Mouse (Mus musculus) frontal cortex, postnatal 36 days (tissue): Measurements from ENCODE around the gene Fermt1.

ENCODE experiments used
- DNase-seq, 2 experiments: peaks; one replicate each; pipeline ENCODE4 v3.0.0; 2022; ENCODE audit warnings: low spot score in 2 of 2

Gene Fermt1

DNA sequence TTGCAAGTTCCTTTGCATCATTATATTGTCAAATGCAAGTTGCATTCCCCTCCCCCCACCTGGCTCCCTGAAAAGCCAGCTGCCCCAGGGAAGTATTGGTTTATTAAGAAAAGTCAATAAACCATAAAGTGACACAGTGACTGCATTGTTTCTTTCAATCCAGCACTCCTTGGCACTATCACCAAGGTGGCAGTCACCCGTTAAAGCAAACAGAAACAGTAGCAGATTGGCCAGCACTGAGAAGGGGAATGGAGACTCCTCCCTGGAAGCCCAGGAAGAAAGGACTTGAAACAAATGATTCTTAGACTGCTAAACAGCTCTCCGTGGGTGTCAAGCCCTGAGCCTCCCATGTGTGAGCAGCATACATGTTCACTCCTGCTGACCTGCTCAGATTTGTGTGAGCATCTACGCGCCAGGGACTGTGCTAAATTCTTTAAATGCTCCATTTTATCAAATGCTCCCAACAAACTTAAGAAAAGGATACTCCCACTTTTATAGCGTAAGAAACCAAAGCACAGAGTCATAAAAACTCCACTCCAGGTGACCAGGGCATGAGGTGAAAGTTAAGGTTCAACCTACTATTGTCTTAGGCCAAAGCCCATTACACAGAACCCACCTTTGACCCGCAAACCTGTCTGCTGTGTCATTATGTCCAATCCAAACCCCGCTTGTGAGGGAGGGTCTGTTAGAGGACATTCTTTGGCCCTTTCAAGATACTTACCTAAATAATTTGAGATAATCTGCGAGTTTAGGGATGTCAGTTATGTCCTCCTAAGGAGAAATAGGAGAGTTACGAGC lies 23.4 kb downstream of the Fermt1 start:
- no peak for DNase-seq

- peak in 1 of 2 experiments; percentile 30 for DNase-seq
These were observed 30.9 kb downstream of the Fermt1 start for GRCm38 (mm10) chr2:132914785-132915184.

- peak; percentile 24 to 65 for DNase-seq
These were observed 38.9 kb downstream of the Fermt1 start for GRCm38 (mm10) chr2:132906763-132907162.

DNA sequence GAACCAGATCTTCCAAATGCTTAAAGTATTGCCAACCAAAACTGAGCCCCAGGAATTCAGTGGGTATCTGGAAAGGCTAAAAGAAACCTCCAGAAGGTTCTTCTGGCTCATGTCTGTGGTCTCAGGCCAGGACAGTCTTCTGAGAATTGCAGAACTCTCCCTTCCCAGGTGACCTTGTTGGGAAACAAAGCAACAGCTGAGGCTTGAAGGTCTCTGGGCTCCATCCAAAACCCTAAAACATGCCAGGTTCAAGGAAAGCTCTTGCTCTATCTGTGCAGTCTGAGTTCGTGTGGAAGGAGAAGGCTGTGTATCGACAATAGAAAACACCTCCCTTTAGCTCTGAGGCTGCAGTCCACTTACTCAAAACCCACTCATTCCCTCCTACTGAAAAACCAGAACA lies 40.7 kb downstream of the Fermt1 start:
- DNase-seq: no peak

- DNase-seq: peak; percentile 40 to 76
These were observed 42.2 kb downstream of the Fermt1 start for GRCm38 (mm10) chr2:132903498-132903897.

DNA sequence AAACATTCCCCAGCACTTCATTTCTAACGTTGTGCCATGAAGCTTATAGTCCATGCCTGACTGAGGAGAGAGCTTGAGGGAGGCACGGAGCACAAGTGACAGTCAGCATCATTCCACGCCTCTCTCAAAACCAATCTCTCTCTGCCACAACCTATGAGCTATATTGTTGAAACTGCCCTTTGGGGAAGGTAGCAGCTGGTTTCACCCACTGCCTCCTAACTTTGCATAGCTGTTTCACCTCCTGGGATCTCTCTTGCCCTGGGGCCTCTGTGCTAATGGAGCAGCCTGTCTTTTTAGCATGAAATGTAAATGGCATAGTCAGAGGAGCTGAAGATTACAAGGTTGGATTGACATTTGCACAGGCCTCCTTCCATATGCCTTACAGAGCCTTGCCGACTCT lies 43.6 kb downstream of the Fermt1 start:
- DNase-seq: no peak

DNA sequence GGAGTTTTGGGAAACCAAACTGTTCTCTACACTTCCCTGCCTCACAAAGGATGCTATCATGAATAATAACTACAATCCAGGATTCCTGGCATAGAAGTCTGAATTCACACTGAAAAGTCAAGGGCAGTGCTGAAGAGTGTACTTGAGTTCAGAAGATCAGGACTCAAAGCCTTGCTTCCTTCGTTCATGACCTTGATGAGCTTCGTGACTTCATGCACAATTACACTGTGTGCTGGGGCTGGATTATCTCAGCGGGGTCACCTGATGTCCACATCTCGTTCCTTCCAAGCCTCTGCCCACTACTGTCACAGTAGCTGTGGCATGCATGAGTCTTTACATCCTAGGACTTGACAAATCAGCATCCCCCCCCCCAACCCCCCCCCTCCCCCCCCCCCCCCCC lies 44.1 kb downstream of the Fermt1 start:
- DNase-seq: no peak

DNA sequence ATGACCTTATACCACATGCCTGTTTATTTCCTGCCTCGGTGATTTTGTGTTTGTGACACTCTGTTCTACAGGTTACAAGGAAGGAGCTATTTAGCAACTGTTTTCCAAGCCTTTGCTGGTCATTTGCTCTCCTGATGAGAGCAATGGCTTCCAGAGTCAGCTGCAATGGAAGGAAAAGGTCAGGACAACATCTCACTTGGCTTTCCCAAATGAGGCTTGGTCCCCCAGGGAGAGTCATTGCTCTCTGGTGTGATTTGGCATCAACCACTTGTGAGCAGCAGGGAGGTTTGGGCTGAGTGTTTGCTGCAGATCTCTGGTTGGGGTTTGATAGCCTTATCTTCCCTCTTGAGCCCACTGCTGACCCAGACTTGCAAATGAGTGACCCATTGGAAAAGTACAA lies 45.1 kb downstream of the Fermt1 start:
- DNase-seq: no peak

- DNase-seq: no peak
These were observed 47.5 kb downstream of the Fermt1 start for GRCm38 (mm10) chr2:132898211-132898610.

- peak in 1 of 2 experiments; percentile 19 for DNase-seq
These were observed 51.9 kb downstream of the Fermt1 start for GRCm38 (mm10) chr2:132893826-132894225.

GRCm38 (mm10) chr2:132885312-132885711 lies 60.4 kb downstream of the Fermt1 start:
- DNase-seq: no peak

DNA sequence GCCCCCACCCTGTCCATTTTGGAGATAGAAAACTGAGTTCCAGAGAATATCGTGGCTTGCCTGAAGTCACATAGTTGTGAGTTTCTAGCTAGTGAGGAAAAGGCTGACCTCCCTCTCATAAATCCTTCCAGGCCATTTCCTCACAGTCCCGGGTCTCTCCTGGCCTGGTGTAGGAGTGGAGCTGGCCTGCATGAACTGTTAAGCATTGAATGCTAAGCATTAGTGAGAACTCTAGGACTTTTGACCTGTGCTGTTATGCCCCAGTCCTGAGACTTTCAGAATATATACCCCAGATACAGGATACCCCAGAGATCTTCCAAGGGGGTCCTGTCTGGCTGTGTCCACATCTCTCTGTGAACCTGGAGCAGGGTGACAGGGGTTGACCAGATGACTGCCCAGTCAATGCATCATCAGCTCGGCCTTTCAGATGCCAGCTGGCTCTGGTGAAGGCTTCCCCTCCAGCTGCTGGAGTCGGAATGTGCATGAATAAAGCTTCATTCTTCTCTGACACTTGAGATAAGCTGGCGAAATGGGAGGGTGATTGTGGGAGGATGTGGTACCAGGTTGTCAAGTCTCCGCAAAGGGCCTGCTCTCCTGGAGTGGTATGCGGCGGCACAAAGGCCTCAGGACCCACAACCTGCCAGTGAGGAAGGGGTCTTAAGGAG lies 61.3 kb downstream of the Fermt1 start:
- no peak for DNase-seq

- no peak for DNase-seq
These were observed 64.7 kb downstream of the Fermt1 start, which contains the start of gene Lrrn4 for GRCm38 (mm10) chr2:132880844-132881645. Lrrn4 (minus strand) TSS chr2:132880891.

GRCm38 (mm10) chr2:132879261-132880044 lies 66.3 kb downstream of the Fermt1 start:
- peak in 1 of 2 experiments; percentile 9 for DNase-seq

- no peak for DNase-seq
These were observed 68.7 kb downstream of the Fermt1 start for GRCm38 (mm10) chr2:132876991-132877390.

DNA sequence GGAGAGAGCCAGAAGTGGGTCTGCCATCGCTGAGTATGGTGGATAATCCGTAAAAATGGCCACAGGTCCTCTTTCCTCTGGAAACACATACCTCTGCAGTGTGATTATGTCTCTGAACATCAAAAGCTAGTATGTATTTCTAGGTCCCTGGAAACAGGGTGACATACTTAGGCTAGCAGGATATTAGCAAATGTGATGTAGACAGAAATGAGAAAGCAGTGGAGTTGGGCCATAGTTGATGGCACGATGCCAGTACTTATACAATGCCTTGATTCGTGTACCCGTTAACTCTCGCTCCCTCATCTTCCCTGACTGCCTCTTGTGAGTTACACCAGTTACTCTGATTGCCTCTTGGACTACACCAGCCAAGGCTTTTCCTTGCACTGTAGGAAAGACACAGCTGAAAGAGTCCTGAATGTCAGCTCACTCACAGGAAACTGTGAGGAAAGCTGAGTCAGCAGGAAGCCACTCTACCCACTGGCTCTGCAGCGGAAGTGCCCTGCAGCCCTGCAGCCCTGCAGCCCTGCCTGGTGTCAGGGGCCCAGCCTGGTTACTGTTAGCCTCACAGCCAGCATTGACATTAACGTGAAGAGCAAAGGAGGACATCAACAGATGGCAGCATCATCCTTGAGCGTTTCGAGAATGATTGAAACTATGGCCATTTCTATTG lies 71.9 kb downstream of the Fermt1 start:
- DNase-seq: no peak

DNA sequence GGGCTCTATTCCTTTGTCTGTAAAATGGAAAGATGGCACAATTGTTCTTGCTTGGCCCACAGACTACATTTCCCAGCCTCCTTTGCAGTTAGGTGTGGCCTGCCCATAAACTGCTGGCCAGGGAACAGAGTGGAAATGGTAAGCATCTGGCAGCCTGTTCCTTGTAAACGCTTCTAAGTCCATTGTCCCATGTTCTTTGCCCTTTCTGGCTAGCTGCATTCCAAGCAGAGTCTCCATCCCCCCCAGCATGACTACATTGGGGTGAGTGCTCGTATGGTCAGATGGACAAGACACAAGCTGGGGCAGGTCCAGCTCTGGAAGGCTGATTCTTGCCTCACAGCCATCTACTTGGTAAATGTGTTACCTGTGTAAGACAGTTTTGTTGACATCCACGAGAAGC lies 74.0 kb downstream of the Fermt1 start:
- no peak for DNase-seq

GRCm38 (mm10) chr2:132870286-132870685 lies 75.4 kb downstream of the Fermt1 start:
- no peak for DNase-seq

DNA sequence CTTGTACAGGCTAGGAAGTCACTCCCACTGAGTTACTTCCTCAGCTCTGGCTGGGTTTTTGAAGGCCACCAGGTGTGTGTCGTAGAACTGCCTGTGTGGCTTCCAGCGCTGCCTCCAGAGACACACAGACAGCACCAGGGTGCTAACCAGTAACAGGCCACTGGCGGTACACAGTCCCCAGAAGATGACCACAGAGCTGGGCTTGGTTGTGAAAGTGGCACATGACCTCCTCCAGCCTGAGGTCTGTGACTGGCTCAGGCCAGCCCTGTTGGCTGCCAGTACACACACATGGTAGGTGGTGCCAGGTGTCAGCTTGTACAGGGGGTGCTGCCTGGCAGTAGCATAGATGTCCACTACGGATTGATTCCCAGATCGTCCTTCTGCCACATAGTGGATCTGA lies 76.0 kb downstream of the Fermt1 start:
- DNase-seq: no peak

DNA sequence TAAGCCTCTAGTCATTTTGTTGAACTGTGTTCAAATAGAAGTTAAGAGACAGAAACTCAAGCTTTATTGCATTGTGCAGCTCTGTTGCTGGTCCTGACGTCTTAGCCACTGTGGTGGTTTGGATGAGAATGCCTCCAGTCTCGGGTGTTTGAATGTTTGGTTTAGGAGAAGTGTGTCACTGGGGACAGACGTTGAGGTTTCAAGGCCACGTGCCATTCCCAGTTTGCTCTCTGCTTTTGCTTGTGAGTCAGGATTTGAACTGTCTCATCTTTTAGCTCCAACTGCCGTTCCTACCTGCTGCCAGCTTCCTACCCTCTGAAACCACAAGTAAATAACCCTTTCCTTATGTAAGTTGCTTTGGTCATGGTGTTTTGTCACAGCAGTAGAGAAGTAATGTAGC lies 78.2 kb downstream of the Fermt1 start:
- no peak for DNase-seq

- DNase-seq: no peak
These were observed 82.4 kb downstream of the Fermt1 start for GRCm38 (mm10) chr2:132863325-132863724.
